Mouse (Mus musculus) midbrain, embryonic 14.5 days (tissue): Measurements from ENCODE around the gene Lrrc73. TPM values are rescaled to one million over a fixed set of nuclear protein-coding genes. Genes with fewer than 3 reads are reported as not detected.

Experiments used
- microRNA counts: library from miRNA; unstranded; fragments of <30 nt; microRNA quantifications from one replicate; lab custom pipeline; 2016
- microRNA-seq: library from miRNA; unstranded; fragments of <30 nt; microRNA quantifications from one replicate; pipeline ENCODE4, GENCODE M21; 2016
- polyA plus RNA-seq: library from polyadenylated mRNA; unstranded; fragments of >200 nt; fragmentation: Nextera tagmentation; extraction: Ambion mirVana; gene quantifications from 2 replicates; pipeline ENCODE4 v1.2.1, GENCODE M21; 2014

Lrrc73 gene
- polyA plus RNA-seq, 1 experiment from 2014 or later = 12.0 TPM

MicroRNAs encoded within 50 kb of the gene (microRNA counts, 519-probe panel; counts per million panel counts)
- microRNA mmu-miR-693-3p (lab: Ali Mortazavi, UCI) (not detected), microRNA mmu-miR-693-5p (lab: Ali Mortazavi, UCI) (not detected)

Small RNA genes within 50 kb of the gene (microRNA-seq; reads per million reads assigned to microRNA genes)
- 0.44 reads per million for gene Mir693

Other genes with a start within 250 kb of the Lrrc73 start
- gene Vegfa, start 221.2 kb upstream of the Lrrc73 start, polyA plus RNA-seq = 4.3 and 5.5 TPM in 2 replicates
- 141 and 148 TPM in 2 replicates for gene Mrps18a, start 142.5 kb upstream of the Lrrc73 start, polyA plus RNA-seq
- gene Rsph9, start 109.3 kb upstream of the Lrrc73 start, polyA plus RNA-seq = 38.8 and 58.1 TPM in 2 replicates
- 22.4 and 22.8 TPM in 2 replicates for gene Mad2l1bp, start 100.0 kb upstream of the Lrrc73 start, polyA plus RNA-seq
- 27.2 and 35.4 TPM in 2 replicates for gene Gtpbp2, start 92.5 kb upstream of the Lrrc73 start, polyA plus RNA-seq
- 5.9 and 6.3 TPM in 2 replicates for gene Polh, start 50.9 kb upstream of the Lrrc73 start, polyA plus RNA-seq
- 42.3 and 54.3 TPM in 2 replicates for gene Xpo5, start 50.7 kb upstream of the Lrrc73 start, polyA plus RNA-seq
- gene Polr1c, start 5.5 kb upstream of the Lrrc73 start, polyA plus RNA-seq = 89.8 and 91.0 TPM in 2 replicates
- gene Yipf3, start 5.5 kb upstream of the Lrrc73 start, polyA plus RNA-seq = 86.7 and 90.0 TPM in 2 replicates
- gene Tjap1, start 29.5 kb downstream of the Lrrc73 start, polyA plus RNA-seq = 23.5 and 24.1 TPM in 2 replicates
- 13.7 and 22.2 TPM in 2 replicates for gene Dlk2, start 43.9 kb downstream of the Lrrc73 start, polyA plus RNA-seq
- 8.5 and 9.6 TPM in 2 replicates for gene Abcc10, start 74.8 kb downstream of the Lrrc73 start, polyA plus RNA-seq
- gene Zfp318, start 130.2 kb downstream of the Lrrc73 start, polyA plus RNA-seq = 26.2 and 28.0 TPM in 2 replicates
- gene Crip3, start 175.4 kb downstream of the Lrrc73 start, polyA plus RNA-seq = 1.00 and 4.2 TPM in 2 replicates
- gene Slc22a7, start 184.9 kb downstream of the Lrrc73 start, polyA plus RNA-seq = not detected in 2 replicates
- gene Ttbk1, start 234.1 kb downstream of the Lrrc73 start, polyA plus RNA-seq = 6.1 and 6.2 TPM in 2 replicates
- 17.2 and 20.4 TPM in 2 replicates for gene Dnph1, start 243.2 kb downstream of the Lrrc73 start, polyA plus RNA-seq